Mouse (Mus musculus): ENCODE data around the gene Tulp1. TPM values are rescaled to one million over a fixed set of nuclear protein-coding genes. Genes with fewer than 3 reads are reported as not detected.
A peak's percentile ranks its signal among the peaks of the same experiment; 100 is the strongest.
"Not testable (repeated sequence)": the region's sequence is repeated elsewhere in the genome, so short reads cannot be mapped to it uniquely, and the experiment has no call there.

The Tulp1 gene
- polyA plus RNA-seq, 1 experiment from 2014 or later, result 18.1 TPM

GRCm38 (mm10) chr17:28331241-28332112, 33.5 kb downstream of the Tulp1 start:
- H3K4me1 ChIP-seq (ENCODE audit: insufficient read depth, low read depth, low read length), result peaks cover 15% of the 10 kb centered on the region
- H3K9ac ChIP-seq (replicated peaks; ENCODE audit: low read depth), result no peak overlapping the region
- no peaks in the 10 kb centered on the region for H3K9me3 ChIP-seq (ENCODE audit: low read length)
- ATAC-seq (no peak), DNase-seq (ENCODE audit: low spot score) (no peak)
- H3K36me3 ChIP-seq (ENCODE audit: insufficient read depth, low read length), result peaks cover 16% of the 10 kb centered on the region; the same call in 1 of the 2 replicates
- peak overlapping the region; percentile 9; the same call in 1 of the 2 replicates for H3K27ac ChIP-seq (ENCODE audit: low read length)
- no peaks in the 10 kb centered on the region for H3K27me3 ChIP-seq (replicated peaks; ENCODE audit: insufficient read depth, low read length)
- H3K4me3 ChIP-seq (ENCODE audit: low read depth, low read length), result no peak overlapping the region
- no peak for TF ChIP-seq CTCF (IDR thresholded peaks at IDR 0.05)
- TF ChIP-seq EP300 (IDR thresholded peaks at IDR 0.05), result no peak
- 28% methylated on average over 6 of the region's 7 CpGs for WGBS
- H3K4me2 ChIP-seq (replicated peaks; ENCODE audit: low read depth, low read length), result no peak overlapping the region

- not testable (repeated sequence) for H3K4me2 ChIP-seq (replicated peaks; ENCODE audit: low read depth, low read length); H3K9ac ChIP-seq (replicated peaks; ENCODE audit: low read depth); H3K36me3 ChIP-seq (ENCODE audit: insufficient read depth, low read length); H3K4me3 ChIP-seq (ENCODE audit: low read depth, low read length); ATAC-seq; DNase-seq (ENCODE audit: low spot score); H3K9me3 ChIP-seq (ENCODE audit: low read length); H3K27ac ChIP-seq (ENCODE audit: low read length); H3K27me3 ChIP-seq (replicated peaks; ENCODE audit: insufficient read depth, low read length)
- 45% methylated on average over 6 of the region's 8 CpGs for WGBS
- peaks cover 15% of the 10 kb centered on the region for H3K4me1 ChIP-seq (ENCODE audit: insufficient read depth, low read depth, low read length)
Observed at GRCm38 (mm10) chr17:28330590-28330989, 34.4 kb downstream of the Tulp1 start.

GRCm38 (mm10) chr17:28330232-28330546, 34.8 kb downstream of the Tulp1 start:
- H3K27ac ChIP-seq (ENCODE audit: low read length), result no peak overlapping the region
- ATAC-seq (no peak), DNase-seq (ENCODE audit: low spot score) (no peak)
- H3K4me2 ChIP-seq (replicated peaks; ENCODE audit: low read depth, low read length), result peak overlapping the region; percentile 88
- H3K27me3 ChIP-seq (replicated peaks; ENCODE audit: insufficient read depth, low read length), result no peaks in the 10 kb centered on the region
- peaks cover 10% of the 10 kb centered on the region; the same call in 1 of the 2 replicates for H3K36me3 ChIP-seq (ENCODE audit: insufficient read depth, low read length)
- no peak overlapping the region for H3K4me3 ChIP-seq (ENCODE audit: low read depth, low read length)
- H3K9ac ChIP-seq (replicated peaks; ENCODE audit: low read depth), result no peak overlapping the region
- TF ChIP-seq EP300 (IDR thresholded peaks at IDR 0.05) (no peak), CTCF (IDR thresholded peaks at IDR 0.05) (no peak)
- 30% methylated on average over 2 of the region's 2 CpGs for WGBS
- no peaks in the 10 kb centered on the region for H3K9me3 ChIP-seq (ENCODE audit: low read length)
- peaks cover 15% of the 10 kb centered on the region for H3K4me1 ChIP-seq (ENCODE audit: insufficient read depth, low read depth, low read length)

GRCm38 (mm10) chr17:28329503-28330231, 35.4 kb downstream of the Tulp1 start:
- Histone ChIP-seq H3K36me3 (ENCODE audit: insufficient read depth, low read length) (peaks cover 10% of the 10 kb centered on the region; the same call in 1 of the 2 replicates), H3K4me2 (replicated peaks; ENCODE audit: low read depth, low read length) (peak overlapping the region; percentile 88), H3K27ac (ENCODE audit: low read length) (peak overlapping the region; percentile 94), H3K9me3 (ENCODE audit: low read length) (no peaks in the 10 kb centered on the region), H3K4me3 (ENCODE audit: low read depth, low read length) (peak overlapping the region; percentile 67), H3K9ac (replicated peaks; ENCODE audit: low read depth) (peak overlapping the region; percentile 95), H3K27me3 (replicated peaks; ENCODE audit: insufficient read depth, low read length) (no peaks in the 10 kb centered on the region), H3K4me1 (ENCODE audit: insufficient read depth, low read depth, low read length) (peaks cover 15% of the 10 kb centered on the region)
- no peak for ATAC-seq
- DNase-seq (ENCODE audit: low spot score), result peak; percentile 53
- TF ChIP-seq EP300 (IDR thresholded peaks at IDR 0.05), result no peak
- TF ChIP-seq CTCF (IDR thresholded peaks at IDR 0.05), result no peak
- 9% methylated on average over 4 of the region's 4 CpGs for WGBS

- no peaks in the 10 kb centered on the region for H3K27me3 ChIP-seq (replicated peaks; ENCODE audit: insufficient read depth, low read length)
- DNase-seq (ENCODE audit: low spot score) (peak; percentile 61), ATAC-seq (peak; percentile 47)
- peak overlapping the region; percentile 95 for H3K9ac ChIP-seq (replicated peaks; ENCODE audit: low read depth)
- WGBS, result 0% methylated on average over 25 of the region's 25 CpGs
- H3K4me1 ChIP-seq (ENCODE audit: insufficient read depth, low read depth, low read length), result peaks cover 15% of the 10 kb centered on the region
- H3K27ac ChIP-seq (ENCODE audit: low read length), result peak overlapping the region; percentile 94
- H3K4me2 ChIP-seq (replicated peaks; ENCODE audit: low read depth, low read length), result peak overlapping the region; percentile 88
- no peaks in the 10 kb centered on the region for H3K9me3 ChIP-seq (ENCODE audit: low read length)
- H3K4me3 ChIP-seq (ENCODE audit: low read depth, low read length), result peak overlapping the region; percentile 67
- peaks cover 10% of the 10 kb centered on the region; the same call in 1 of the 2 replicates for H3K36me3 ChIP-seq (ENCODE audit: insufficient read depth, low read length)
- TF ChIP-seq EP300 (IDR thresholded peaks at IDR 0.05) (no peak), CTCF (IDR thresholded peaks at IDR 0.05) (no peak)
Observed at GRCm38 (mm10) chr17:28328946-28329345, 36.1 kb downstream of the Tulp1 start.

GRCm38 (mm10) chr17:28328366-28328928, 36.6 kb downstream of the Tulp1 start, which contains the start of gene Rpl10a:
TSS of gene Rpl10a (plus strand) at chr17:28328471.
- no peaks in the 10 kb centered on the region for H3K27me3 ChIP-seq (replicated peaks; ENCODE audit: insufficient read depth, low read length)
- no peaks in the 10 kb centered on the region for H3K9me3 ChIP-seq (ENCODE audit: low read length)
- H3K4me2 ChIP-seq (replicated peaks; ENCODE audit: low read depth, low read length), result peak within 1 kb of the TSS; percentile 88
- peaks cover 10% of the 10 kb centered on the region; the same call in 1 of the 2 replicates for H3K36me3 ChIP-seq (ENCODE audit: insufficient read depth, low read length)
- ATAC-seq, result peak; percentile 92
- peak within 1 kb of the TSS; percentile 95 for H3K9ac ChIP-seq (replicated peaks; ENCODE audit: low read depth)
- TF ChIP-seq CTCF (IDR thresholded peaks at IDR 0.05), result peak; percentile 94
- TF ChIP-seq EP300 (IDR thresholded peaks at IDR 0.05), result peak; percentile 80
- under 1% methylated on average over 60 of the region's 67 CpGs for WGBS
- peak within 1 kb of the TSS; percentile 67 for H3K4me3 ChIP-seq (ENCODE audit: low read depth, low read length)
- peak within 1 kb of the TSS; percentile 94 for H3K27ac ChIP-seq (ENCODE audit: low read length)
- peak; percentile 98 for DNase-seq (ENCODE audit: low spot score)
- peaks cover 15% of the 10 kb centered on the region for H3K4me1 ChIP-seq (ENCODE audit: insufficient read depth, low read depth, low read length)

Measured in lung, postnatal 0 days (tissue).